Mouse (Mus musculus) cortical plate, adult 2 months (tissue): ENCODE results near the gene Dld.

ENCODE experiments used
- CTCF ChIP-seq: fragments of 200-500 bp; IDR thresholded peaks from 2 replicates; pipeline ENCODE4 v1.5.1; 2011; ENCODE audit warnings: mild to moderate bottlenecking, control low read depth, low read length; ENCODE audit not compliant: insufficient read depth; ENCODE audit errors: extremely low read depth
- POLR2A ChIP-seq: fragments of 200-500 bp; IDR thresholded peaks from 2 replicates; pipeline ENCODE4 v1.6.1; 2011; ENCODE audit warnings: mild to moderate bottlenecking, low read length, control low read depth; ENCODE audit not compliant: insufficient read depth; ENCODE audit errors: extremely low read depth

DNA sequence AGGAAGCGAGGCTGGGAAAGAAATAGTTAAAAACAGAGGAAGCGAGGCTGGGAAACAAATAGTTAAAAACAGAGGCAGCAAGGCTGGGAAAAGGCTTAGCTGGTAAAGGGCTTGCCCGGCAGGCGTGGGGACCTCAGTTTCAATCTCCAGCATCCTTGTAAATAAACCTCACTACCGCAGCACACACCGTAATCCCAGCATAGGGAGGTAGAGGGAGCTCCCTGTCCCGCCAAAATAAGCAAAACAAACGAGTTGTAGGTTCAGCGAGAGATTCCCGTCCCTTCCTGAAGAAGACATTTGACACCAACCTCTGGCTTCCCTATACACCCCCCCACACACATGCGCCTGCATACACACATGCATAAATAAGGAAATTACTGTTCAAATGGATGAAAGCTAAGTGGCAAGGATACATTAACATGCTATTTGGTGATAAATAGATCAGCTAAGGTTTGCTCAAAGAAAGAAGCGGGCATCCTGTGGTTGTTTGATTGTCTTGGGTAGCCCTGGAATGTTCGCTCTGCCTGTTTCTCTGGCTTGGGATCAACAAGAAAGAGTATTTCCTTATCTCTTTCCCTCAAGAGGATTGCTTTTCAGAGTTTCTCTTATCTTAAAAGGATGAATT is 25.2 kb upstream of the Dld start:
- TF ChIP-seq CTCF = peak; percentile 30; the same call in 1 of the 2 replicates
- TF ChIP-seq POLR2A = no peak
